Mouse (Mus musculus) bone marrow macrophage, adult 2 months (primary cell): ENCODE results near the gene Tmem229a.

Experiments
- CTCF ChIP-seq: IDR thresholded peaks from 2 replicates; pipeline ENCODE4 v1.5.1; 2012; ENCODE audit warnings: low read depth, mild to moderate bottlenecking, low read length, moderate library complexity
- POLR2A ChIP-seq: IDR thresholded peaks from 2 replicates; pipeline ENCODE4 v1.6.1; 2012; ENCODE audit warnings: mild to moderate bottlenecking, low read depth, low read length, borderline replicate concordance

GRCm38 (mm10) chr6:24963754-24964153 is 7.7 kb upstream of the Tmem229a start:
- TF ChIP-seq CTCF: no peak
- no peak for TF ChIP-seq POLR2A
